Mouse (Mus musculus): ENCODE measurements around the gene Mcm6. TPM values are rescaled to one million over a fixed set of nuclear protein-coding genes. Genes with fewer than 3 reads are reported as not detected.
A peak's percentile ranks its signal among the peaks of the same experiment; 100 is the strongest.

Gene Mcm6
- polyA plus RNA-seq, 1 experiment = 110 TPM

- Histone ChIP-seq H3K27me3 (ENCODE audit: control insufficient read depth, insufficient read depth, insufficient read length) (no peaks in the 10 kb centered on the region), H3K79me3 (ENCODE audit: low read depth) (no peaks in the 10 kb centered on the region), H3K79me2 (ENCODE audit: control insufficient read depth, insufficient read depth) (no peaks in the 10 kb centered on the region), H3K36me3 (ENCODE audit: control insufficient read depth, insufficient read depth) (peaks cover 85% of the 10 kb centered on the region), H3K4me3 (ENCODE audit: insufficient read depth, poor library complexity, severe bottlenecking) (no peak overlapping the region), H3ac (ENCODE audit: control insufficient read depth, insufficient read length, low read depth) (no peak overlapping the region)
- TF ChIP-seq USF1 (IDR thresholded peaks at IDR 0.05; ENCODE audit: low read depth) (no peak), MYOD1 (IDR thresholded peaks at IDR 0.05; ENCODE audit: control insufficient read depth, insufficient read length, low read depth) (no peak), FOSL1 (IDR thresholded peaks at IDR 0.05; ENCODE audit: insufficient read depth, low read length, poor library complexity, severe bottlenecking) (no peak), MAX (IDR thresholded peaks at IDR 0.05) (no peak), CEBPB (IDR thresholded peaks at IDR 0.05; ENCODE audit: low read depth) (no peak), MYOG (IDR thresholded peaks at IDR 0.05; ENCODE audit: control insufficient read depth, extremely low read depth, insufficient read length) (no peak), CTCF (IDR thresholded peaks at IDR 0.05; ENCODE audit: control insufficient read depth, insufficient read depth, insufficient read length) (no peak)
These were observed 17.4 kb upstream of the Mcm6 start for GRCm38 (mm10) chr1:128376841-128377240.

- Histone ChIP-seq H3K4me3 (ENCODE audit: insufficient read depth, poor library complexity, severe bottlenecking) (no peak overlapping the region), H3K36me3 (ENCODE audit: control insufficient read depth, insufficient read depth) (peaks cover 78% of the 10 kb centered on the region)
- TF ChIP-seq MYOG (IDR thresholded peaks at IDR 0.05; ENCODE audit: control insufficient read depth, extremely low read depth, insufficient read length) (no peak), CEBPB (IDR thresholded peaks at IDR 0.05; ENCODE audit: low read depth) (no peak), CTCF (IDR thresholded peaks at IDR 0.05; ENCODE audit: control insufficient read depth, insufficient read depth, insufficient read length) (no peak), MAX (IDR thresholded peaks at IDR 0.05) (no peak), FOSL1 (IDR thresholded peaks at IDR 0.05; ENCODE audit: insufficient read depth, low read length, poor library complexity, severe bottlenecking) (no peak), MYOD1 (IDR thresholded peaks at IDR 0.05; ENCODE audit: control insufficient read depth, insufficient read length, low read depth) (no peak), USF1 (IDR thresholded peaks at IDR 0.05; ENCODE audit: low read depth) (no peak)
These were observed 12.8 kb upstream of the Mcm6 start for GRCm38 (mm10) chr1:128372143-128372860.

GRCm38 (mm10) chr1:128368732-128369441, 9.4 kb upstream of the Mcm6 start:
- no peaks in the 10 kb centered on the region for H3K27me3 ChIP-seq (ENCODE audit: control insufficient read depth, insufficient read depth, insufficient read length)

More at GRCm38 (mm10) chr1:128372143-128372860, 12.8 kb upstream of the Mcm6 start:
- no peaks in the 10 kb centered on the region for H3K79me3 ChIP-seq (ENCODE audit: low read depth)
- H3ac ChIP-seq (ENCODE audit: control insufficient read depth, insufficient read length, low read depth) = no peak overlapping the region
- no peaks in the 10 kb centered on the region for H3K27me3 ChIP-seq (ENCODE audit: control insufficient read depth, insufficient read depth, insufficient read length)
- no peaks in the 10 kb centered on the region for H3K79me2 ChIP-seq (ENCODE audit: control insufficient read depth, insufficient read depth)

GRCm38 (mm10) chr1:128360601-128361000, 1.1 kb upstream of the Mcm6 start:
- TF ChIP-seq FOSL1 (IDR thresholded peaks at IDR 0.05; ENCODE audit: insufficient read depth, low read length, poor library complexity, severe bottlenecking) (no peak), MYOG (IDR thresholded peaks at IDR 0.05; ENCODE audit: control insufficient read depth, extremely low read depth, insufficient read length) (no peak), CTCF (IDR thresholded peaks at IDR 0.05; ENCODE audit: control insufficient read depth, insufficient read depth, insufficient read length) (no peak), CEBPB (IDR thresholded peaks at IDR 0.05; ENCODE audit: low read depth) (no peak), MYOD1 (IDR thresholded peaks at IDR 0.05; ENCODE audit: control insufficient read depth, insufficient read length, low read depth) (no peak), MAX (IDR thresholded peaks at IDR 0.05) (no peak), USF1 (IDR thresholded peaks at IDR 0.05; ENCODE audit: low read depth) (no peak)
- peaks cover 56% of the 10 kb centered on the region for H3K36me3 ChIP-seq (ENCODE audit: control insufficient read depth, insufficient read depth)

More at GRCm38 (mm10) chr1:128368732-128369441, 9.4 kb upstream of the Mcm6 start:
- no peak for TF ChIP-seq USF1 (IDR thresholded peaks at IDR 0.05; ENCODE audit: low read depth)
- TF ChIP-seq CEBPB (IDR thresholded peaks at IDR 0.05; ENCODE audit: low read depth) = no peak
- no peak for TF ChIP-seq CTCF (IDR thresholded peaks at IDR 0.05; ENCODE audit: control insufficient read depth, insufficient read depth, insufficient read length)
- no peak for TF ChIP-seq FOSL1 (IDR thresholded peaks at IDR 0.05; ENCODE audit: insufficient read depth, low read length, poor library complexity, severe bottlenecking)
- H3K79me3 ChIP-seq (ENCODE audit: low read depth) = no peaks in the 10 kb centered on the region
- peaks cover 84% of the 10 kb centered on the region for H3K36me3 ChIP-seq (ENCODE audit: control insufficient read depth, insufficient read depth)
- no peak overlapping the region for H3K4me3 ChIP-seq (ENCODE audit: insufficient read depth, poor library complexity, severe bottlenecking)
- H3ac ChIP-seq (ENCODE audit: control insufficient read depth, insufficient read length, low read depth) = no peak overlapping the region
- H3K79me2 ChIP-seq (ENCODE audit: control insufficient read depth, insufficient read depth) = no peaks in the 10 kb centered on the region

GRCm38 (mm10) chr1:128358916-128359553, 429 bp downstream of the Mcm6 start:
- peaks cover 58% of the 10 kb centered on the region for H3K36me3 ChIP-seq (ENCODE audit: control insufficient read depth, insufficient read depth)

More at GRCm38 (mm10) chr1:128360601-128361000, 1.1 kb upstream of the Mcm6 start:
- no peak overlapping the region for H3ac ChIP-seq (ENCODE audit: control insufficient read depth, insufficient read length, low read depth)
- H3K79me2 ChIP-seq (ENCODE audit: control insufficient read depth, insufficient read depth) = peaks cover 37% of the 10 kb centered on the region
- H3K4me3 ChIP-seq (ENCODE audit: insufficient read depth, poor library complexity, severe bottlenecking) = no peak overlapping the region
- H3K27me3 ChIP-seq (ENCODE audit: control insufficient read depth, insufficient read depth, insufficient read length) = no peaks in the 10 kb centered on the region
- H3K79me3 ChIP-seq (ENCODE audit: low read depth) = peaks cover 32% of the 10 kb centered on the region

More at GRCm38 (mm10) chr1:128358916-128359553, 429 bp downstream of the Mcm6 start:
- Histone ChIP-seq H3K4me3 (ENCODE audit: insufficient read depth, poor library complexity, severe bottlenecking) (peak overlapping the region; percentile 71), H3K27me3 (ENCODE audit: control insufficient read depth, insufficient read depth, insufficient read length) (no peaks in the 10 kb centered on the region), H3K79me2 (ENCODE audit: control insufficient read depth, insufficient read depth) (peaks cover 43% of the 10 kb centered on the region), H3K79me3 (ENCODE audit: low read depth) (peaks cover 34% of the 10 kb centered on the region), H3ac (ENCODE audit: control insufficient read depth, insufficient read length, low read depth) (peak overlapping the region; percentile 93)
- TF ChIP-seq CTCF (IDR thresholded peaks at IDR 0.05; ENCODE audit: control insufficient read depth, insufficient read depth, insufficient read length) (no peak), CEBPB (IDR thresholded peaks at IDR 0.05; ENCODE audit: low read depth) (no peak), FOSL1 (IDR thresholded peaks at IDR 0.05; ENCODE audit: insufficient read depth, low read length, poor library complexity, severe bottlenecking) (no peak)

Data from C2C12 (cell line).